Mouse (Mus musculus) forebrain, embryonic 16.5 days (tissue): Measurements from ENCODE around the gene Grxcr1. TPM values are rescaled to one million over a fixed set of nuclear protein-coding genes. Genes with fewer than 3 reads are reported as not detected.

Experiments
- ATAC-seq: fragments of 200-750 bp; cut with Nextera tagmentation; 2 replicates; pipeline ENCODE4 v1.8.0; 2017; ENCODE audit warnings: mild to moderate bottlenecking, moderate library complexity
- H3K27ac ChIP-seq: fragments of 300-500 bp; sonication (generic); 2 replicates; pipeline ENCODE4 v1.5.1; 2014; ENCODE audit warnings: low read length, control low read depth
- H3K27me3 ChIP-seq: fragments of 300-500 bp; sonication (generic); replicated peaks from 2 replicates; pipeline ENCODE4 v1.6.1; 2014; ENCODE audit warnings: low read length; ENCODE audit not compliant: control insufficient read depth, insufficient read depth
- H3K36me3 ChIP-seq: fragments of 300-500 bp; sonication (generic); 2 replicates; pipeline ENCODE4 v1.6.1; 2014; ENCODE audit not compliant: control insufficient read depth, insufficient read depth
- H3K4me1 ChIP-seq: fragments of 300-500 bp; sonication (generic); replicated peaks from 2 replicates; pipeline ENCODE4 v1.6.1; 2014; ENCODE audit warnings: low read length; ENCODE audit not compliant: control insufficient read depth, insufficient read depth
- H3K4me2 ChIP-seq: fragments of 300-500 bp; sonication (generic); 2 replicates; pipeline ENCODE4 v1.6.1; 2014; ENCODE audit warnings: mild to moderate bottlenecking, low read length, control low read depth
- H3K4me3 ChIP-seq: fragments of 300-500 bp; sonication (generic); replicated peaks from 2 replicates; pipeline ENCODE4 v1.5.1; 2014; ENCODE audit warnings: mild to moderate bottlenecking, low read length, control low read depth
- H3K9ac ChIP-seq: fragments of 300-500 bp; sonication (generic); replicated peaks from 2 replicates; pipeline ENCODE4 v1.6.1; 2014; ENCODE audit warnings: low read depth, low read length, control low read depth
- H3K9me3 ChIP-seq: fragments of 300-500 bp; sonication (generic); 2 replicates; pipeline ENCODE4 v1.6.1; 2016; ENCODE audit warnings: low read length; ENCODE audit not compliant: control insufficient read depth
- WGBS: fragments of 180-500 bp; shearing (Covaris S2); extraction: QIAGEN DNeasy Blood & Tissue Kit; methylation state at CpG from one replicate; pipeline ENCODE4 v1.1.7; 2014; 5-methylcytosine and 5-hydroxymethylcytosine counted together
- polyA plus RNA-seq: library from polyadenylated mRNA; unstranded; fragments of >200 nt; fragmentation: Nextera tagmentation; extraction: Ambion mirVana; gene quantifications from 2 replicates; pipeline ENCODE4 v1.2.1, GENCODE M21; 2015

Gene Grxcr1
- polyA plus RNA-seq, 1 experiment from 2014 or later: not detected

GRCm38 (mm10) chr5:68070308-68070707, 38.7 kb downstream of the Grxcr1 start:
- WGBS: 88% methylated on average over 3 of the region's 3 CpGs
- Histone ChIP-seq H3K36me3 (no peaks in the 10 kb centered on the region), H3K9ac (no peak overlapping the region), H3K27me3 (no peaks in the 10 kb centered on the region), H3K4me3 (no peak overlapping the region), H3K4me1 (no peaks in the 10 kb centered on the region), H3K9me3 (no peaks in the 10 kb centered on the region), H3K27ac (no peak overlapping the region), H3K4me2 (no peak overlapping the region)
- ATAC-seq: no peak

- ATAC-seq: peak; percentile 94
- Histone ChIP-seq H3K4me2 (no peak overlapping the region), H3K27me3 (no peaks in the 10 kb centered on the region), H3K36me3 (no peaks in the 10 kb centered on the region), H3K27ac (peak overlapping the region; percentile 19), H3K4me3 (no peak overlapping the region), H3K9me3 (no peaks in the 10 kb centered on the region), H3K4me1 (no peaks in the 10 kb centered on the region), H3K9ac (no peak overlapping the region)
- WGBS: 78% methylated on average over 4 of the region's 4 CpGs
Measured at GRCm38 (mm10) chr5:68071857-68072256, 40.2 kb downstream of the Grxcr1 start.

DNA sequence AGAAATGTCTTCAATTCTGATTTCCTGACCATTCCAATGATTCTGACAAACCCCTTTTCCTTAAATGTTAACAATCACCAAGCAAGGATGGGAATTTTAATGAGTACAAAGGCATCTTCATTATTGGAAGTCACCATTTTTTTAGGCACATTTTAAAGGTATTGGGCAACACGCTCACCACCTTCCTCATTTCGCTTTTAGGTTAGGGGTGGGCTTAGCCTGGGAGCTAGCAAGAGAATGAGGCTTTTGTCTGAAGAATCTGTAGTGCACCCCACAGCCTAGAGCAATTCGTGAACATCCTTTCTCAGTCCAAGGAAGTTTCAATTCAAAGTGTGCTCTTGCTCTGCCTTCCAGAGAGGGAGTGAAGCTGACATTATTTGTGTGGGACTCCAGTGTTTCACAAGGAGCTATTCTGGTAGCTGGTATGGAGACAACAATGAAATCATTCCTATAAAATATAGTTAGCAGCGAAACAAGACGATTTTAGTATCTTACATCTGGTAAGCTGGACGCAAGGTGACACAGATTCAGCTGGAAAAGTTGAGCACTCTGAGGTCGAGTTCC, 55.0 kb downstream of the Grxcr1 start:
- 73% methylated on average over 7 of the region's 7 CpGs for WGBS
- no peak for ATAC-seq

DNA sequence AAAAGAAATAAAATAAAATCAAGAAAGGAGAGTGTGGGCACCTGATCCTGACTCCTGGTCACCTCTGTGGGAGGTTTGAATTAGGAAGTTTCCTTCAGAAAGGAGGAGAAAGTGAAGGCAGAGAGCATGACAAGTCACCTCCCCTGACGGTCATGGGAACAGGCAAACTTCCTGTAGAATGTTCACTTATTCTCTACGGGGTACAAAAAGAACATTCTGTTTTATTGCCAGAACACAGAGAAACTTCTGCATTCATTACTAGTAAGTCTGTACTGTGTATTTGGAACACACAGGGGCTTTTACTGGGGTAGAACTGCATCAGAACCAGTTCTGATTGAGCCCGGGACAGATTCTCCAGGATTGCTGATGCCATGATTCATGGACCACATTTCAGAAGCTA, 55.5 kb downstream of the Grxcr1 start:
- Histone ChIP-seq H3K4me2 (no peak overlapping the region), H3K36me3 (no peaks in the 10 kb centered on the region), H3K4me3 (no peak overlapping the region), H3K27me3 (no peaks in the 10 kb centered on the region), H3K9me3 (peaks cover 3% of the 10 kb centered on the region; the same call in 1 of the 2 replicates), H3K4me1 (no peaks in the 10 kb centered on the region), H3K27ac (no peak overlapping the region), H3K9ac (no peak overlapping the region)
- no peak for ATAC-seq
- 85% methylated on average over 3 of the region's 3 CpGs for WGBS

More for the DNA sequence above, 55.0 kb downstream of the Grxcr1 start:
- Histone ChIP-seq H3K4me1 (no peaks in the 10 kb centered on the region), H3K4me2 (no peak overlapping the region), H3K4me3 (no peak overlapping the region), H3K27ac (no peak overlapping the region), H3K36me3 (no peaks in the 10 kb centered on the region), H3K9ac (no peak overlapping the region), H3K27me3 (no peaks in the 10 kb centered on the region), H3K9me3 (peaks cover 3% of the 10 kb centered on the region; the same call in 1 of the 2 replicates)

DNA sequence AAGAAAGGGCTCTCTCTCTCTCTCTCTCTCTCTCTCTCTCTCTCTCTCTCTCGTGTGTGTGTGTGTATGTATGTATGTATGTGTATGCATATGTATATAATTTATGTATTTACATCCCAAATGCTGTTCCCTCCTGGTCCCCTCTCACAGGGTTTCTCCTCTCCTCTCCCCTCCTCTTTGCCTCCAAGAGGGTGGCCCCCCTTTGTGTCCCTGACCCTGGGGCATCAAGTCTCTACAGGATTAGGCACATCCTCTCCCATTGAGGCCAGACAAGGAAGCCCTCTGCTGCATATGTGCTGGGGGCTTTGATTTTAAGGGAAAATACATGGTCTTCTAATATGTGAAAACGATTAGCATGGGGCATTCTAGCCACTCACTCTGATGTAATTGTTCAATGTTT, 61.5 kb downstream of the Grxcr1 start:
- Histone ChIP-seq H3K27me3 (no peaks in the 10 kb centered on the region), H3K9me3 (no peaks in the 10 kb centered on the region), H3K4me1 (0 out of 2 replicates have a peak, but pooled peaks cover 2% of the 10 kb centered on the region), H3K36me3 (no peaks in the 10 kb centered on the region), H3K4me3 (no peak overlapping the region), H3K9ac (no peak overlapping the region), H3K4me2 (no peak overlapping the region), H3K27ac (no peak overlapping the region)
- no peak for ATAC-seq
- 62% methylated on average over 2 of the region's 2 CpGs for WGBS

- ATAC-seq: peak; percentile 96
- Histone ChIP-seq H3K27ac (0 out of 2 replicates have a peak overlapping the region, but pooled peaks have one; percentile 67), H3K9me3 (no peaks in the 10 kb centered on the region)
Measured at GRCm38 (mm10) chr5:68097665-68098624, 66.3 kb downstream of the Grxcr1 start.

GRCm38 (mm10) chr5:68112430-68113036, 80.9 kb downstream of the Grxcr1 start:
- Histone ChIP-seq H3K4me1 (no peaks in the 10 kb centered on the region), H3K9ac (no peak overlapping the region), H3K27ac (no peak overlapping the region), H3K36me3 (no peaks in the 10 kb centered on the region), H3K4me3 (no peak overlapping the region), H3K4me2 (no peak overlapping the region), H3K9me3 (no peaks in the 10 kb centered on the region), H3K27me3 (no peaks in the 10 kb centered on the region)
- WGBS: 64% methylated on average over 6 of the region's 6 CpGs
- peak; percentile 64; the same call in 1 of the 2 replicates for ATAC-seq

More at GRCm38 (mm10) chr5:68097665-68098624, 66.3 kb downstream of the Grxcr1 start:
- Histone ChIP-seq H3K4me2 (no peak overlapping the region), H3K4me3 (no peak overlapping the region), H3K27me3 (no peaks in the 10 kb centered on the region), H3K36me3 (no peaks in the 10 kb centered on the region), H3K4me1 (0 out of 2 replicates have a peak, but pooled peaks cover 2% of the 10 kb centered on the region), H3K9ac (no peak overlapping the region)
- 76% methylated on average over 5 of the region's 5 CpGs for WGBS

DNA sequence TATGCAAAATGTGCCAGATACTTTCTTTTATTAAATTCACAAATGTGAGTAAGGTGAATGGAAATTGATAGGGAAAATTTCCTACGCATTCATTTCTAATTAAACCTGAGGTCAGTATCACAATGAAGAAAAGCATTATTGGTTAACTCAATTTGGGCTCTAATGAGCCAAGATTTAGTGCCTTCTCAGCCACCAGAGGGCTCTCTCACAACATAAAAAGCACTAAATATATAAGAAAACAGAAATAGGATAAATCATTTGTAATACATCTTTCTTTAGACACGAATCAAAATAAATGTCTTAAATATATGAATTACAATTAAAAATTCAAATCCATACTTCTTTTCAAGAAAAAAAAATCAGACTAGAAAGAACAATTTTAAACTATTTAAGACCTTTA, 89.2 kb downstream of the Grxcr1 start:
- no peaks in the 10 kb centered on the region for H3K27me3 ChIP-seq
- H3K4me1 ChIP-seq: no peaks in the 10 kb centered on the region
- WGBS: 39% methylated on average over 2 of the region's 2 CpGs
- ATAC-seq: no peak
- H3K9me3 ChIP-seq: no peaks in the 10 kb centered on the region
- H3K4me3 ChIP-seq: no peak overlapping the region
- H3K36me3 ChIP-seq: no peaks in the 10 kb centered on the region
- no peak overlapping the region for H3K4me2 ChIP-seq
- H3K27ac ChIP-seq: no peak overlapping the region
- no peak overlapping the region for H3K9ac ChIP-seq

DNA sequence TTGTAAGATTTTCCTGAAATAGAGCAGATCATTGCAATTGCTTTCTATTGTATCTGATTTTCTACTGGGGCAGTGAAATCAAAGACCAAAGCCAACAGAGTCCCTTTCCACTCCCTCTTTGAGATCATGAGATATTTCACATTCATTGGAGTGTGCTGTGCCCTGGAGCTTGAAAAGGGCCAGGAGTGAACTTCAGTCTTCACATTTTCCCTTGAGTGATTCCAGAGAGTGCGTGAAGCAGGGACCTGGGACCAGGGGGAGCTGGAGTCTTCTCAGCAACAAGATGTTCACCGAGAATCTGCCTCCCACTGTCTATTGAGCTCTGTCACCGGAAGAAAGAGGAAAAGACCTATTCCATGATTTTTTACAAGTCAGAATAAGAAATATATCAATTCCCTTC, 91.2 kb downstream of the Grxcr1 start:
- H3K27ac ChIP-seq: no peak overlapping the region
- H3K4me3 ChIP-seq: no peak overlapping the region
- H3K27me3 ChIP-seq: no peaks in the 10 kb centered on the region
- H3K9ac ChIP-seq: no peak overlapping the region
- 79% methylated on average over 3 of the region's 3 CpGs for WGBS
- no peak overlapping the region for H3K4me2 ChIP-seq
- ATAC-seq: no peak
- H3K36me3 ChIP-seq: no peaks in the 10 kb centered on the region
- no peaks in the 10 kb centered on the region for H3K9me3 ChIP-seq
- H3K4me1 ChIP-seq: no peaks in the 10 kb centered on the region
